Mouse (Mus musculus) thymus, adult 18-20 months (tissue): Measurements from ENCODE around the gene Dmwd.
"Not testable (repeated sequence)": the region's sequence is repeated elsewhere in the genome, so short reads cannot be mapped to it uniquely, and the experiment has no call there.

Source experiments
- DNase-seq, 2 experiments: peaks; one replicate each; pipeline ENCODE4 v3.0.0; 2022; ENCODE audit warnings: mixed read lengths in 2 of 2

Gene Dmwd

DNA sequence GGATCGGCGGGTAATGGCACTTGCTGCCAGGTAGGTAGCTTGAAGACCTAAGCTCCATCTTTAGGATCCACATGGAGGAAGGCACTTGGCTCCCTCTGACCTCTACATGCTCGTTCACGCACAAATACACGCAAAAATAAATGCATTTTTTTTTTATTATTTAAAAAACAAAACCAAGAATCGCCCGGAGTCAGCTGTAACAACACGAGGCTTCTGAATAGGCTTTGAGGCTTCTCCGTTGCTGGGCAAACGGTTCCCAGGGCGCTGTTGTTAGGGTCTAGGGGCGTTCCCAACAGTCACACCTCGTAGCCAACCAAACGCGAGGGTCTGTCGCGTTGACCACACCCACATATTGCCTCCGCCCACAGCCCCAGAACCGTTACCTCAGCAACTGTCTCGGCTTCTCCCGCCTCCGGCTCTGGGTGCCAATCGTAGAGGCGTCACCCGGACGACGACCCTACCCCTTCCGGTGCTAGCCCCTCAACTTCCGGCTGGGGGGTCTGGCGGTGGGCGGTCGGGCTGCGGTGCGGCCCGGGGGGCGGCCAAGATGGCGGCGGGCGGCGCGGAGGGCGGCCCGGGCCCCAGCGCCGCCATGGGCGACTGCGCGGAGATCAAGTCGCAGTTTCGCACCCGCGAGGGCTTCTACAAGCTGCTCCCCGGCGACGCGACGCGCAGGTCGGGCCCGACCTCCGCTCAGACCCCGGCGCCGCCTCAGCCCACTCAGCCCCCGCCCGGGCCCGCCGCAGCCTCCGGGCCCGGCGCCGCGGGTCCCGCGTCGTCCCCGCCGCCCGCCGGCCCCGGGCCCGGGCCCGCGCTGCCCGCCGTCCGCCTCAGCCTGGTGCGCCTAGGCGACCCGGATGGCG is at the start of gene Dmwd:
Gene Dmwd, plus strand, starts transcription at position 505 of the 863 bp plus-strand sequence.
- peak; percentile 85 to 90 for DNase-seq

DNA sequence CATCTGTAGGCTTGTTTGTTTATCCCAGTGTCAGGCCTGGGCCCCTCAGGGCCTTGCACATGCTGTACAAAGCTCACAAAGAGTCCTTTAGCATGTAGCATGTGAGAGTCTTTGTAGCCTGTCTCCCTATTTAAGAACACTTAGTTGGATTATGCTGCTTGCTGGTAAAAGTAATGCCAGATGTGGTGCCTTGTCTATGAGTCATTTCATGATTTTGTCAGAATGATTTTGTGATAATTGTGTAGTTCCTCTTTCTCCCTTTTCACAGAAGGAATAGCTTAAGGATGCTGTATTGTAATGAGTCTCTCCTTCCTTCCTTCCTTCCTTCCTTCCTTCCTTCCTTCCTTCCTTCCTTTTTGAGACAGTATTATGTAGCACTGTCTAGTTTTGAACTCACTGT is 48.0 kb upstream of the Dmwd start:
- no peak for DNase-seq

DNA sequence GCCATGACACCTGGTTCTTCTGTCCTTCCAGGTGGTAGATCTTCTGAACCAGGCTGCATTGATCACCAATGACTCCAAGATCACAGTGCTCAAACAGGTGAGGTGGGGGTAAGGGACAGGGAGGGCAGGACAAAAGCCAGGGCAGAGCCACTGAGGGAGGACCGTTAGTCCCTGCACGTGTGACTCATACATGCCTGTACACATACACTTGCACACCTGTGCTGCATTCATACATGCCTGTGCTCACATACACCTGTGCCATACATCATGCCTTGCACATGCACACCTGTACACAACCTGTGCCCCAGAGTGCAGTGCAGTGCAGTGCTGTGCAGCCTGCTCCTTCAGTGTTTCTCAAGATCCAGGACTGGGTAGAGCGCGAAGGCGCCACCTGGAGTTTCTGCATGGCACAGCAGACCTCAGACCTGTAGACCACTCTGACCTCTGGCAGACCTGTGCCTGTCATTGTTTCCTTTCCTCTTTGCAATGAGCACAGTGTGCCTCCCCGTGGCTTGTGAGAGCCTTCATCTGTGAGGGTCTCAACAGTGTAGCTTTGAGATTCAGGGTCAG is 46.9 kb upstream of the Dmwd start:
- DNase-seq: peak; percentile 31 to 32

DNA sequence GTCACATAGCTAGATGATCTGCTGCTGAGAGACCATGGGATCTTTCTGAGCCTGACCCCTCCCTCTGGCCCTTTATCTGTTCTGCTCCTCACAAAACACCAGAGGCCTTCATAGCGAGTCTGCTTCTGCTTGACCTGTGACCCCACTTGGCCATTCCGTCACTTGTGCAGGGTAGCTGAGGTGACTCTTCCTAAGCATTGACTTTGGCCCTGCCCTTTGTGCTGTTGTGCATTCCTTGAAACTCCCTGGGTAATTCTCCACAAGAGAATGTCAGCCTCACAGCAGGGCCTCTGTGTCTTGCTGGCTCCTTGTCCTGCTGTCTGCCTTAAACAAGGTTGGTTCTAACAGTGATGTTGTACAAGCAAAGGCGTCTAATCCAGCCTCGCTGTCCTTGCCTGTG is 44.4 kb upstream of the Dmwd start:
- DNase-seq: no peak

DNA sequence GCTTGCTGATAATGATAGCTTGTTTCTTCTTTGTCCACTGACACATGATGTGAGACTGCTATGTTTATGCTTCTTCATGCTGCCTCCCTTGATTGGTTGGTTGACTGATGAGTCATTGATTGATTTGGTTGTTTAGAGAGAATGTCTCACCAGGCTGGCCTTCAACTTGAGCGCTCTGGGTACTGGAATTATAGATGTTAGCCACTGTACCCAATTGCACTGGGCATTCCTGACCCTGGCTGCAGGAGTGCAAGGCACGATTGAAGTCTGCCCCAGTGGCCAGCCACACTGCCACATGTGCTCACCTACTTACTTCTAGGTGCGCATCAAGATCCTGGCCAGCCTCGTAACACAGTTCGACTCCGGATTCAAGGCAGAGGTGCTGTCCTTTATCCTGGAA is 31.4 kb upstream of the Dmwd start:
- DNase-seq: no peak

DNA sequence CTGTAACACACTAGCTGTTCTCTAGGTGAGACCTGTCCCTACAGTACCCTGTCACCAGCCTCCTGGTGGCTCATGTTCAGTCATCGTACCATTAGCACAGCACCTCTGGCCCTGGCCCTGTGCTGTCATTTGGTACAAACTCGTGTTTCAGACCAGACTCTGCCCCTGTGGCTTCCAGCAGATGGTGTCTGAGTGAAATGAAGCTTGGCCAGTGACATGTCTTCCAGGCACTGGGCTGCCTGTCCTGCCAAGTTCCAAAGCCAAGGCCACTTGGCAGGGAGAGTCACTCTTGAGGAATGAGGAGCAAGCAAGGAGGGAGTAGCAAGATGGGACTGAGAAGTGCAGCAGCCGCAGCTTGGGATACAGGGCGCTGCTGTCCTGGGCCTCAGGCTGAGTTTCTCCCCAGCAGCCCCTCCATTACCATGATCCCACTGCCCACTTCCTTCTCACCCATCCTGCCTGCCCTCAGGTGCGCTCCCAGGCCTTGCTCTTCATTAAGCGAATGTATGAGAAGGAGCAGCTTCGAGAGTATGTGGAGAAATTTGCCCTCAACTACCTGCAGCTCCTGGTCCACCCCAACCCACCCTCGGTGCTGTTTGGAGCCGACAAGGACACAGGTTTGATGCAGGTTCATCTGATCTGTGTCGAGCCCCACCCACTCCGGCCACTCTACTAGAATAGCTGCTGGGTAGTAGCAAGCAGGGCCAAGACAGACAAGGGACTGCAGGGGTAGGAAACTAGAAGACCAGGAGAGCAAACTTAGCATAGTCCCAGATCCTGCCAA is 29.5 kb upstream of the Dmwd start:
- no peak for DNase-seq

DNA sequence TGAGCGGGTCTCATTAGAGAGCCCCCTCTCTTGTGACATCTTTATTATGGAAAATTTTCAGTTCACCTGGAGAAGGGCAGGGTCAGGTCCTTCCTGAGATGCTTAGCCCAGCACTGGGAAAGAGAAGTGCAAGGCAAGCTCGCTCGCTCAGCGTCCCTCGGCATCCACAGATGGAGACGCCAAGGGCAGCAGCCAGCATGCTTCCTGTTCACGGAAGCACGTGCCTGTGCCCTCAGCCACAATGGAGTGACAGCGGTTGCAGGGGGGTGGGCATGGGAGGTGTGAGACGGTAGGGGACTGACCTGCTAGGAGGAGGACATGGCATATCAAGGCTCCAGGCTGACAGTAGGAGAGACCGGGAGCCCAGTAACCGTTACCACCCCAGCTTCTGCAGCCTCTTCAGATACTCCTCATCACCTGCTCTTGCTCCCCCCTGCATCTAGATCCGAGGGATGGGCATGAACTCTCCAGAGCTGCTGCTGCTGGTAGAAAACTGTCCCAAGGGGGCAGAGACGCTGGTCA is 28.0 kb upstream of the Dmwd start:
- DNase-seq: no peak

DNA sequence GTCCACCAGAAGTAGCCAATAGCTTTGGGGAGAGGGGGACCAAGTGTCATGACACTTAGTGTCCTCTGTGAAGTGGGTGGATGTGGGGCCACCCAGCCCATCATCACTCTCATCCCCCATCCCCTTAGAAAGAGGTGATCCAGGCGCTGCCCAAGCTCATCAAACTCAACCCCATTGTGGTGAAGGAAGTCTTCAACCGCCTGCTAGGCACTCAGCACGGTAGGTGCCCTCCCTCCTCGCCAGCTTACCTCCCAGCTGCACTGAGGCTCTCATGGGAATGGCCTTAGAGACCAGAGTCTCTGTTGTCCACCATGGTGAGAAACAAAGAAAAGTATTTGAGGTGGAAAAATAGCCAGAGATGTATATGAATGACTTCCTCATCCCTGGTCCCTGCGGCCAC is 26.8 kb upstream of the Dmwd start:
- DNase-seq: no peak

DNA sequence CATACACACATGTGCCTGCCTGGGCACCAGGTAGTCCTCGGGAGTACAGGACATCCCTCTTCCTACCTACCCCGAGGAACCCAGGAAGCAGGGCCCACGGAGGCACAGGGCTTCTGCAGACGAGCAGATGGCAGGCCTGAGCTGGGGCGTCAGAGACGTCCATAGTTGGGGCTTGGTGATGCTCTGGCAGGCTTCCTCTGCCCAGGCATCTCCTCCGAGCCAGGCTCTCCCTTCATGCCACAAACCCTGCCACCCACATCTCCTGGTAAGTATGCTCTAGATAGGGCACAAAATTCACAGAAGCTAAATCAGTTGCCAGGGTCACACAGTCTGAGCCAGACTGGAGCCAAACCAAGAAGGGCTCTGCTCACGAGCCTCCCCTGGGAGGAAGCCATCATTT is 25.9 kb upstream of the Dmwd start:
- DNase-seq: no peak

DNA sequence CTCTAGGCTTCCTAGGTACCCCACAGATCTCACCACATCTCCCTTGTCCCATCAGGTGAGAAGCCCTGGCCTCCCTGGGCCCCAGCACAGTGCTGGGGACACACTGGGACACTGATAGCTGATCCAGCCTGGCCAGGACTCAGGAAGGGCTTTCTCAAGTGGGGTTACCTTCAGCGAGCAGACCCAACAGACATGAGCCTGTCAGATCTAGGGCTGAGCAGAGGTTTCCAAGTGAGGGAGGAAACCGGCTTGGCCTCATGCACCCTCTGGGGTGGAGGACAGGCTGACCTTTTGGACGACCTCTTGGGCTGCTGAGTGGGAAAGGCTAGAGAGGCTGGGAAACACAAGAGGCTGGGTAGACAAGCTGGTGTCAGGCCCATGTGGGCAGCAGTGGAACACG is 24.9 kb upstream of the Dmwd start:
- DNase-seq: no peak

DNA sequence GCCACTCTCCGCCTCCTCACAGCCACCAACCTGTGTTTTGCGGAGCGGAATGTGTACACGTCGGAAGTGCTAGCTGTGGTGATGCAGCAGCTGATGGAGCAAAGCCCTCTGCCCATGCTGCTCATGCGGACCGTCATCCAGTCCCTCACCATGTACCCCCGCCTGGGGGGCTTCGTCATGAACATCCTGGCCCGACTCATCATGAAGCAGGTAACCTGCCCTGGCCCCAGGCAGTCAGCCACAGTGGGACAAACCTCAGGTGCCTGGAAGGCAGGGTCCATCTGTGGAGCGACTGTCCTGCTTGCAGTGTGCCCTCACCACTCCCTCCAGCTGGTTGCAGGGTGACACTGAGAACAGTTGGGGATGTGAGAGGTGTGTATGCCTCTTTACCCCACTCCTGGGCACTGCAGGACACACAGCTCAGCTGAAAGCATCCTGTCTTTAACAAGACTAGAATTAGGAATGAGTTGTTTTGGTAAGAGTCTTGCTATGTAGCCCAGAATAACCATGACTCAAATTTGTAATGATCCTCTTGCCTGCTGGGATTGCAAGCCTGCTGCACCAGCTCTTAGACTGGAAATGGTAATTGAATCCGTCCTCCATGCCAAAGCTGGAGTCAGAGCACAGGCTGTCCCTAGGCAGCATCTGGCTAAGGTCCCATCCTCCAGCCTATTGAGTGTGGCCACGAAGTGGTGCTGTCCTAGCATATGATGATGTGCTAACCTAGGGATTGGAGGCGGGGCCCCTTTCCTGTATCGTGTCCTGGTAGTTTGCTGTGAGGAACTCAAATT is 23.5 kb upstream of the Dmwd start:
- DNase-seq: no peak

DNA sequence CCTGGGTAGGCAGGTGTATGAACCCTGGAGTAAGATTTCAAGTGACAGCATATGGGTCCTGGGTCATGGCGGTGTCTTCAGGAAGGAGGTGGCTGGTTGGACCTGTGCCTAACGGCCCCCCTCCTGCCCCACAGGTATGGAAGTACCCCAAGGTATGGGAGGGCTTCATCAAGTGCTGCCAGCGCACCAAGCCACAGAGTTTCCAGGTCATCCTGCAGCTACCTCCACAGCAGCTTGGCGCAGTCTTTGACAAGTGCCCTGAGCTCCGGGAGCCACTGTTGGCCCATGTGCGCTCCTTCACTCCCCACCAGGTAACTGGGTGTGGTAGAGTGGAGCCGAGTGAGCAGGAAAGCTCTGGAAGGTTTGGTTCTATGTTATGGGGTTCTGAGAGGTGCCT is 22.9 kb upstream of the Dmwd start:
- DNase-seq: no peak

DNA sequence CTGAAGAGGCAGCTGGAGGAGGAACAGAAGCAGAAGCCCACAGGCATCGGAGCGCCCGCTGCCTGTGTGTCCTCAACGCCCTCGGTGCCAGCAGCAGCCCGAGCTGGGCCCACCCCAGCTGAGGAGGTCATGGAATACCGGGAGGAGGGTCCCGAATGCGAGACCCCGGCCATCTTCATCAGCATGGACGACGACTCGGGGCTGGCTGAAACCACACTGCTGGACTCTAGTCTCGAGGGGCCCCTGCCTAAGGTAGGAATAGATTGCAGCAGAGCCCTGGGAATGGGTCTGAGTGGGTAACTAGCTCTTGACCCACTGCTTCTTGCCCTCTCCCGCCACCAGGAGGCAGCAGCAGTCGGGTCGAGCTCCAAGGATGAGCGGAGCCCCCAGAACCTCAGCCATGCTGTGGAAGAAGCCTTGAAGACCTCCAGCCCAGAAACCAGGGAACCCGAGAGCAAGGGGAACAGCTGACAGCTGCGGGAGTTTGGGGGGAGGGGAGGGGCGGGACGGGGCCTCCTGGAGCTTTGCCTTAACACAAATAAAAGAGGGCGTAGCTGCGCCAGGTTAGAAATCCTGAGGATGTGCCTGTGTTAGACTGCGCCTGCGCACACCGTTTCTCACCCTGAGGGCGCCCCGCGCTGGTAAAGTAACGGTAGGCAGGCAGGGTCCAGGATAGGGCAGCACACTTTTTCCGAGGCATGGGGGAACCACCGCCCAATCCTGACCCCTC is 21.8 kb upstream of the Dmwd start, which contains the start of gene Rsph6a:
Gene Rsph6a, plus strand, starts transcription at position 644 of the 730 bp plus-strand sequence.
- DNase-seq: no peak

DNA sequence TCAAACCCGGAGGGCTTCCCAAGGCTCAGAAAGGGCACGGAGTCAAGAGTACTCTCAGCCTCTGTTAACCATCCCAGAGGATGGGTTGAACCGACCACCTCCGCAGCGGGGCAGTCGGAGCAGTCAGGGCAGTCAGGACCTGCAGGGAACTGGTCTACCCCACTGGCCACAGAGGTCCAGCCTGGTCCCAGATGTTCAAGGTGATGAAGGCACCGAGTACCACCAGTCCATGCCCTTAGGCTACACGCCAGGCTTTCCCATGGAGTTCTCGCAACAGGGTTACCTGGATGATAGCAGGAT is 21.3 kb upstream of the Dmwd start:
- no peak for DNase-seq

DNA sequence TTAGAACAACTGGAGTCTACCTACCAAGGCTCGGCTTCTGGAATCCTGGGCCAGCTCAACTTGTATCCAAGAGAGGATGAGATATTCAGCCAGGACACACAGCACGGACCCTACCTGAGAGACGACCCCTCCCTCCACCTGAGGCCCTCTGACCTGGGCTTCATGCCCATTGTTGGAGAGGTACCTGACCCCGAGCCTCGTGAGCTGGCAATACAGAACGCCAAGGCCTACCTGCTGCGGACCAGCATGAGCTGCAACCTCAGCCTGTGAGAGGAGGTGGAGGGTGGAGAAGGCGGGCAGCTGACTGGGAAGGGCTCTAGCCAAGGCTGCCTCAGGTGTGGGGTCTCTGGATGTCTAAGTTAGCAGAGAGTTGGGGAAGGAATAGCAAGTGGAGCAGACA is 20.9 kb upstream of the Dmwd start:
- DNase-seq: no peak

DNA sequence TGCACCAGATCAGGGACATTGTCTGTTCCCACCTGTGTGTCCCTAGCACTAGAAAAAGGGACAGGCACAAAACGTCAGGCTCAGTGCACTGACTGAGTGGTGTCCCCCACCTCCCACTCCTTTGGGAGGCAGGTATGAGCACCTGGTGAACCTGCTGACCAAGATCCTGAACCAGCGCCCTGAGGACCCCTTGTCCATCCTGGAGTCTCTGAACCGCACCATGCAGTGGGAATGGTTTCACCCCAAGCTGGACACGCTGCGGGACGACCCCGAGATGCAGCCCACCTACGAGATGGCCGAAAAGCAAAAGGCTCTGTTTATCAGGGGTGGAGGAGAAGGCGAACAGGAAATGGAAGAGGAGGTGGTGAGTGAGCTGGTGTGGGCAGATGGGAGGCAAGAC is 18.6 kb upstream of the Dmwd start:
- no peak for DNase-seq

DNA sequence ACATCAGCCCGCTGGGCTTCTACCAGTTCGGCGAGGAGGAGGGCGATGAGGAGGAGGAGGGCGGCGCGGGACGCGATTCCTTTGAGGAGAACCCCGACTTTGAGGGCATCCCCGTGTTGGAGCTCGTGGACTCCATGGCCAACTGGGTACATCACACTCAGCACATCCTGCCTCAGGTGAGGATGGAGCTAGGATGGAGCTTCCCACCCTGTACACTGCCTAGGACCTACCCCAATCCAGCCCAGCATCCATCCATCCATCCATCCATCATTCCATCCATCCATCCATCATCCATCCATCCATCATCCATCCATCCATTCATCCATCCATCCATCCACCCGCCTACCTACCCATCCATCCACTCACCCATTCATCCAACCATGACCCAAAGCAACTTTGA is 10.1 kb upstream of the Dmwd start:
- no peak for DNase-seq

DNA sequence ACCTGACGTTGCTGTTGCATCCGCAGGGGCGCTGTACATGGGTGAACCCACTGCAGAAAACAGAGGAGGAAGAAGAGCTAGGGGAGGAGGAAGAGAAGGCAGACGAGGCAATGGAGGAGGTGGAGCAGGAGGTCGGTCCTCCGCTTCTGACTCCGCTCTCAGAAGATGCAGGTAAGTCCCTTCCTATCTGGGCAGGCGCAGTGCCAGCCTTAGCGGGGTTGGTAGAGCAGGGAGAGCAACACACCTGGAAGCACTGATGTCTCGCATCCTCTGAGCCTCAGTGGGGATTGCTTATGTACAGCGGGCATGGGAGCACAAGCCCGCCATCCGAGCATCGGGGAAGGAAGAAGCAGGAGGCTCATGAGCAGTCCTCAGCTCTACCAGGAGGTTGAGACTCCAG is 9.0 kb upstream of the Dmwd start:
- DNase-seq: no peak

DNA sequence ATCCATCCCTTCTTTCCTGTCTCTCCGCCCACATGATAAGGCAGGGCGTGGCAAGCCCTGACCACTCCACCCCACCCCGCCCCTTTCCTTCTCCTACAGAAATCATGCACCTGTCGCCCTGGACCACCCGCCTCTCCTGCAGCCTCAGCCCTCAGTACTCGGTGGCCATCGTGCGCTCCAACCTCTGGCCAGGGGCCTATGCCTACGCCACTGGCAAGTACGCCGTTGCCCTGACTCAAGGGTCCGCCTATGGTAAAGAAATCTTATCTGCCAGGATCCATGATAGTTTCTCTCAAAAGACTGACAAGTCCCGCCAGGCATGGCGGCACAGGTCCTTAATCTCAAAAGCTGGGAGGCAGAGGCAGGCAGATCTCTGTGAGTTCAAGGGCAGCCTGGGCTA is 8.1 kb upstream of the Dmwd start:
- DNase-seq: no peak

DNA sequence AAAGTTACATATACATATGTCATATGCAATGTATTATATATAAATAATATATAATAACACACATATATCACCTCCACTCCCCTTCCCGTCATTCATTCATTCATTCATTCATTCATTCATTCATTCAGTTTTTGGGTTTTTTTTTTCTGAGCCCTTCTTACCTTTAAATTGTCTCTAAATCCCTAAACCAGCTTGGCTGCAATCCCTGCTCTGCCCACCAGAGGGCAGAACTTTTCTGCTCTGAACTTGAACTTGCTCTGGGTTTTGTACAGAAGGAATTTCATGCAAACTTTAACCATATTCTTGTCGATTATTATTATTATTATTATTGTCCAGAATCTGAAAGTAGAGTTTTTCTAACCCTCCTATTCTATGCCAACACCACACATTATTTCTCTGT is 7.3 kb upstream of the Dmwd start:
- DNase-seq: no peak

DNA sequence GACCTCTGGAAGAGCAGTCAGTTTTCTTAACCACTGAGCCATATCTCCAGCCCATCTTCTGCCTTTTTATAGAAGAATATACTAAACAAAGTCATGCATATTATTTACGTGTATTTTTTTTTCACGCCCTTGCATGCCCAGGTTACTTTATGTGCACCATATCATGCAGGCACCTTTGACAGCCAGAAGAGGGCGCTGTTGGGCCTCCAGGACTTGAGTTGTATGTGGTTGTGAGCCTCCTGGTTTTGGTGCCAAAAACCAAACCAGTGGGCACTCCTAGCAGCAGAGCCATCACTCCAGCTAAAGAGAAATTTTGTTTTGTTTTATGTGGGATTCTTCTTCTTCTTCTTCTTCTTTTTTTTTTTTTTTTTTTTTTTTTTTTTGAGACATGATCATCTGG is 6.5 kb upstream of the Dmwd start:
- no peak for DNase-seq

DNA sequence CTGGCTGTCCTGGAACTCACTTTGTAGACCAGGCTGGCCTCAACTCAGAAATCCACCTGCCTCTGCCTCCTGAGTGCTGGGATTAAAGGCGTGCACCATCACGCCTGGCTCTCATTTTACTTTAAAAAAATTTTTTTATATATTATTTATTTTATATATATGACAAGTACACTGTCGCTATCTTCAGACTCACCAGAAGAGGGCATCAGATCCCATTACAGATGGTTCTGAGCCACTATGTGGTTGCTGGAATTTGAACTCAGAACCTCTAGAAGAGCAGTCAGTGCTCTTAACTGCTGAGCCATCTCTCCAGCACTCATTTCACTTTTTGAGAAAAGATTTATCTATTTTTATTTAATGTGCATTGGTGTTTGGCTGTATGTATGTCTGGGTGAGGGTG is 5.0 kb upstream of the Dmwd start:
- not testable (repeated sequence) for DNase-seq
